Mouse (Mus musculus): ENCODE data around the gene Grik4.
"Not testable (repeated sequence)": the region's sequence is repeated elsewhere in the genome, so short reads cannot be mapped to it uniquely, and the experiment has no call there.

The Grik4 gene

DNA sequence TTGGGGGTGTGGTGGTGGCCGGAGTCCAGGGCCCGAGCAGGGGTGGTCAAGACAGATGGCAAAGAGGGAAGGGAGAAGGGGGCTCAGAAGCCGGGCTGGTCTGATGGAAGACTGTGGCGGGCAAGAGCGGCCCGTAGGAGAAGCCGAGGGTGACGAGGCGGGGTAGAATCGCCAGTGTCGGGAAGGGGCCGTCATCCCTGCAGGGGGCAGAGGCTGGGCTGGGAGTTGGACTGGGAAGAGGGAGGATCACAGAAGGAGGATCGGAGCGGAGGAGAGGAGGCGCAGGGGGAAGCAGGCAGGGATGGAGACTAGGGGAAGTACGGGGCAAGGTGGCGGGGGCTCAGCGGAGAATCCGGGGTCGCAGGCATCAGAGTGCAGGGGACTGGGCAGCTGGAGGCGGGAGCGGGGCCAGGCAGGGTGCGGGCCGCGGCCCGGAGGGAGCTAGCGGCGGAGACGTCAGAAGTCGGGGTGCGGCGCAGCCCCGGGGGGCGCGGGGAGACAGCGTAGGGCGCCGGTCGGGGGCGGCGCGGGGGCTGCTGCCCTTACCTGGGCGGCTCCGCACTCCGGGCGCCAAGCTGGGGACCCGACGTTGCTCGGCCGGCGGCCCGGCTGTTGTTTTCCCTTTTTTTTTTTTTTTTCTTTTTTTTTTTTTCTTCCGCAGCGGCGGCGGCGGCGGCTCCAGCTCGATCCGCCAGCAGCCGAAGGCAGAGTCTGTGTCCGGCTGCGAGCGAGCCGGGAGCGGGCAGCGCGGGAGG is at the start of gene Grik4:
Gene Grik4 (minus strand): TSS at position 713 of the 755 bp plus-strand sequence.
- DNase-seq (ENCODE audit: low spot score): no peak

DNA sequence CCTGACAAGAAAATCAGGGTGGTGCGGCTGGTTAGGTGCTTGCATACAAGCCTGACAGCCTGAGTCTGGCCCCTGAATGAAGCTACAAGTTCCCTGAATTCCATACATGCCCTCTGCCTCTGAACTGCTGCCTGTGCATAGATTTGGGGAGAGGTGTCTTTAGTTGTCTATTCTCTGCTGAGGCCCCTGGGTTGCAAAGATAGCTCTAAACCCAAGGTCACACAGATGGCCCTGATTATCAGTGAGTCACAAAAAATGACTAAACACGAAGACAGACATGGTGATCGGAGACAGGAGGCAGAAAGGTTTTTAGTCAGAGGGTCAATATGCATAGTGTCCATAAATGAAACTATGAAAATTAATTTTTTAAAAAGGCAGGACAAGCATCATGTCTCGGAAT is 49.4 kb upstream of the Grik4 start:
- peak; percentile 29 for DNase-seq (ENCODE audit: low spot score)

DNA sequence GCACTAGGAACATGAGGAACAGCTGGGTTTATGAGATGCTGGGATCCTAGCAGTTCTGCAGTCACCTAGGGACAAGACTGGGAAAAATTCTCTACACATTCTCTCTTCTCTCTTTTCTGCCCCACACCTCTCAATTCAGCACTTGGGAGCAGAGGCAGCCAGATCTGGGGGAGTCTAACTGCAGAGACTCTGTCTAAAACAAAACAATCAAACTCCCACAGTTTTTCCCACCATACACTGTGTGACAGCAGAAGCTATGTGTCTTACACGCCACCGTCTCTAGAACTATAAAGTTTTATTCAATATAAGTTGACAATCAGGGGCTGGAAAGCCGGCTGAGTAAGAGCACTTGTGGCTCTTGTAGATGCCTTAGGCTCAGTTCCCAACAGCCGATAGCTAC is 43.7 kb upstream of the Grik4 start:
- no peak for DNase-seq (ENCODE audit: low spot score)

DNA sequence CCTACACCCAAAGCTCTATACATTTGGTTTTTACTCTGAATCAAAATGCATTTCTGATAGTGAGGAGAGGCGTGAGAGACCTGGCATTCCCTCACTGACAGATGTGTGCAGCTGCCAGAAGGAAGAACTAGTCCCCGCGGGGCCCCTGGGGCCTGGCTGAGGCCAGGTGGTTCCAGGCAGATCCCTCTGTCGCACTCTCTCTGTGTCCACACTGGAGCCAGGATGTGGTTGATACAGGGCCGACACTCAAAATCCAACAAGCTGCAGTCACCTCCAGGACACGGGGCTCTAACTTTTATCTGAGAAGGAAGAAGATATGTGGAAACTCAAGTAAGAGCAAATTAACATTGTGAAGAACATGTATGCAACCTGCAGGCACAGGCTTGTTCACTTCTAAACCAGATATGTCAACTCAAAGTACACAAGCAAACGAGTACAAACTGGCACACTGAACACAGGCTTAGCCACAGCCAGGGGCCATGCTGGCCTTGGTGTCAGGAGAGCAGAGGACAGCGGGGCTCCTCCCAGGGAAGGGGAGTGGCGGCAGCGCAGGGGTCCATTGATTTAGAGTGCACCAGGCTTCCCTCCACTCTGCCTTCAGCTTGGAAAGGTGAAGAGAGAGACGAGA is 24.7 kb upstream of the Grik4 start:
- no peak for DNase-seq (ENCODE audit: low spot score)

DNA sequence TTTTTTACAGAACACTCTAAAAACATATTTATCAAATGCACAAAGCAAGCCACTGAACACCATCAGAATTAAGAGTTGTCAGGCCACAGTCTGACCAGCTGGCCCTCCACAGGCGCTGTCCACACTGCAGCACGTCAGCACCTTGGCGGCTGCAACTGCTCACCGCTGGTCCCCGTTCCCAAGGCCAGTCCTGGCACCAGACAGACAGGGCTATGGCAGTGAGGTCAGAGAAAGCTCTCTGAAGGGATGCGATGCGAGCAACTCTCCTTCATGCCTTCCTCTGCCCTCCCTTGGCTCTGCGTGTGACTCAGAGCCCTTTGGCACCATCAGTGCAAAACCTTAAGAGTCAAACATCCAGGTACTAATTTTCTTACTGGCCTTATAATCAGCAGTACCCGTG is 23.4 kb upstream of the Grik4 start:
- DNase-seq (ENCODE audit: low spot score): no peak

DNA sequence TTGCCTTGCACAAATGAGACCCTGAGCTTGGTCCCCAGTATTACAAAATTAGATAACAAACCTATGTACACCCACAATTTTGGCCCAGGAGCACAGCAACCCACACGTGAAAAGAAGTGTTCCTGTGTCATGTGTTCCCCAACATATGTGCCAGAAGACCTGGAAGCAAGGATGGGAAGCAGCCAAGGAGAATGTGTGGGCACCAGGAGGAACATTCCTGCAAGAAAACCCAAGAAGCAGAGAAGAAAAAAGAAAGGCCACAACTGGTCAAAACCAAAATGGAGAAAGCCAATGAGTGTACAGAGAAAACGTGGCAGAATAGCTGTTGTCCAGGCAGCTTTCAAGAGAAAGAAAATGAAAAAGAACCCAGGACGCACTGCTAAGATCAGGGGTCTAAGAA is 20.5 kb upstream of the Grik4 start:
- not testable (repeated sequence) for DNase-seq (ENCODE audit: low spot score)

DNA sequence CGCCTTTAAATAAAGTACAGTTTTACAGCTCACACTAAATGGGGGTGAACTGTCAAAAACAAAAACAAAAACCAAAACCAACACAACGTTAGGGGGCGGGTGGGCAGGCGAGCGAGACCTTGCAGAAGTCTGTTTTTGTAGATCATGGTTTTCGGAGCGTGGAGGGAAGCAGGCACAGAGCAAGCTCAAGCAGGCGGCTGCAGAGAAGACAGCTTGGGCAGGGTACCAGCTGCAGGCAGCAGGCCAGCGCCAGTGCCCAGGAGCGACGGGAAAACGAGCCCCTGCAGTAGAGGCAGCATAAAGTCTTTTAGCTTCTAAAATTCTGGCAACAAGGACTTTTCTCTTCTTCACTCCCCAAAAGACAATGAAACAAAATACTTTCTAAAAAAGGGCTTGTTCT is 20.1 kb upstream of the Grik4 start:
- no peak for DNase-seq (ENCODE audit: low spot score)

DNA sequence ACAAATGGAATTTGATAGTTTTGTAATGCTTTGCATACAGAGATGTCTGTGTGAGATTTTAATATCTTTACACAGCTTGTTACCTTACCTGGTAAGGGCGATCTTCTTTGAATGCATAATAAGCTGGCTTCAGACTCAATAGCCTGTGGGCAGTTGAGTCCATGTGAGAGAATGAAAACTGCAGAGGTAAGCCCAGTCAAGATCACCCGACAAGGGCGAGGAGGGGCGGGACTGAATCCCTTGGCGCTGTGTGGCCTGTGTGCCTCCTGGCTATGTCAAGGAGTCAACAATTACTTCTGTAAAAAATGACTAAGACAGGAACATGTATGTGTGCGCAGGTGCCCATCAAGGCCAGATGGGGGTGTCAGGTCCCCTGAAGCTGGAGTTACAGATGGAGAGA is 18.2 kb upstream of the Grik4 start:
- no peak for DNase-seq (ENCODE audit: low spot score)

DNA sequence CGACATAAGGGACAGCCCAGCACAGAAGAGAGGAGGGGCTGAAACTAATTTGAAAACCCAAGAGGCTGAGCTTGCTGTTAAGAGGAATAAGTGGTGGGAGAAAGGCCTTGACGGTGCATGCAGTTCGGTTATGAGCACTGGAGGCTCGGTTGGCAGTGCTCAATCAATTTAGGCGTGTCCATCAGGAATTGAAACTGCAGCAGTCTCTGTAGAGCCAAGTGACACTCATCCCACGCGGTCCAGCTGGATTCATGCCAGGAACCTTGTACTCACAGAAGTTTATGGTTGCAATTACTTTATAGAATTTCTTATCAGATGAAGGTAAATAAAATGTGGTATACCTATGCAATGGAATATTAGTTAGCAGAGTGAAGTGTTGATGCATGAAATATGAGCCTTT is 14.1 kb upstream of the Grik4 start:
- no peak for DNase-seq (ENCODE audit: low spot score)

DNA sequence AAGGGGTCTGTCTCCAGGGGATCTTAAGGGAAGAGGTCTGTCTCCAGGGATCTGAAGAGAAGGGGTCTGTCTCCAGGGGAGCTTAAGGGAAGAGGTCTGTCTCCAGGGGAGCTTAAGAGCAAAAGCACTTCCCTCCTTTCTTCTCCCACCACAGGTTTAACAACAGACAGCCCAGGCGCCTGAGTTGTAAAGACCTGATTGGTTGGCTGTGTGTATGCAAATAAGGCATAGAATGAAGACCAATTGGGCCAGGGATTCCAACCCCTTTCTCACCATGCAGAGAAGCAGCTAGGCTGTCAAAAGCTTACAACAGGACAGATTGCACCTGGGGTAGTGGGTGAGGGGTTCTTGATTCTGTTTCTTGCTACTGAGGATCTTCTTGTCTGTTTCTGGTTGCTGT is 4.1 kb upstream of the Grik4 start:
- DNase-seq (ENCODE audit: low spot score): no peak

DNA sequence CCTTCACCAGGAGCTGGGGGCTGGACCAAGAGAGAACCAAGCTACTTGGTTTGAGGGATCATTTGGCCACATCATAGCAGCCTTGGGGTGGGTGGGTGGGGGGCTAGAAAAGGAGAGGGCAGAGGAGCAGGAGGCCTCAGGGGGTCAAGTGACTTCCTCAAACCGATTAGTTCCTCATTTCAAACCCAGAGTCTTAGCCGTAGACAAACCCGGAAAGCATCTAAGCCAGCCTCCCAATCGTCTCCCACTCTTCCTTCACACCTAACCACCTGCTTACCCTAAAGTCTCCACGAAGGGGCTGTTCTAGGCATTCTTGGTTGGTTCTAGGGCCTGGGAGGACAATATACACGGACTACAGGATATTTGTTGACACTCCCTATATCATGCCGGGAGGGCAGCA is 881 bp upstream of the Grik4 start:
- no peak for DNase-seq (ENCODE audit: low spot score)

DNA sequence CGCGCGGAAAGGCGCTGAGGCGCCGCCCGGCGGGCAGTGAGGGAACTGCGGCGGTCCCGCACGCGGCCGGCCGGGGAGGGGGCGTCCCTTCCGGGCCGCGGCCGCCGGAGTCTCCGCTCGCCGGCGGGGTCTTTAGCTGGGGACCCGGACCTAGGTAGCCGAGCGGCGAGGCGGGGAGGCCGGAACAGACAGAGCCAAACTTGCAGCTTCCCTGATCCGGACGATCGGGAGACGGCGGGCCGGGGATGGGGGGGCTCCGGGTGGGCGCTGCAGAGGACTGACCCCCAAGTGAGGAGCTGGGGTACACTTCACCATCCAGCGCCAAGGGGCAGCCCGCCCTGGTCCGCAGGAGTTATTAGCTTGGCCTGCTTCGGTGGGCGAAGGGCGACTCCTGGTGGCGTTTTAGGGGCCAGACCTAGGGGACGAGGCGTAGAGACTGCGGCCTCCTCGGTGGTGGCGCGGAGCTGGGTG is 278 bp upstream of the Grik4 start:
- peak; percentile 42 for DNase-seq (ENCODE audit: low spot score)

DNA sequence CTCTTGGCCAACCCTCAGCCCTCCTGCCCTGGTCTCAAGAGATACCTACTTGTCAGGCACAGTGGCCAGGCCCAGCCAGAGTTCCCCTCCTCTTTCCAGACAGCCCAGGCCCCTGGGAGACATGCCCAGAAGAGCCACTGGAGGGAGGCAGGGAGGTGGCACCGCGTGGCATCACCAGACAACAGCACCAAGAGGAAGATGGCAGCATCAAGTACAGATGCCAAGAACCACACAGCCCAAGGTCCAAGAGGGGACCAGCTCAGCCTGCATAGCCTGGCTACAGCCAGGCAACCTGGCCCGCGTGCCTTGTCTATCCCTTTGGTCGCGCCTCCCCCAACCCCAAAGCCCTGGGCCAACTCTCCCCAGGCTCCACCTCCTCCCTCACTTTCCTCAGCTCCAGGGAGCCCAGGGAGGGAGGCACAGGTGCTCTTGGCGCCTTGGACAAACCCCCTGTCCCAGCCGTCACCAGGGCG is 1.2 kb downstream of the Grik4 start:
- no peak for DNase-seq (ENCODE audit: low spot score)

DNA sequence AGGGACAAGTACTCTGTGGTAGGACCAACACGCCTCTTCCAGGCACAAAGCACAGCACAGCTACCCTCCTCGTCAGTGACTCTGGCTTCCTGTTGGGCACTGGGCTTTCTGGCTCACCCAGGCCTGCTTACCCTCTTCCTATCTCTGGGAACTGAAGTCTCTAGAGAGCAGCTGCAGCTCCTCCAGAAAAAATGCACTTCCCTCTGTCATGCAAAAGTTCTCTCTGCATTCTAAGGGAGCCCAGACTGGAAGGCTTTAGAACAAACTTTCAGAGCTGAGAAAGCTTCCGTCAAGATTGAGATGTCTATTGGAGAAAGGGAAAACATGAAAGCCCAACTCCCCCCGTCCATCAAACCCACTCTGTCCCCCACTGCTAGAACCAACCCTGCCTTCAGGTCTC is 2.1 kb downstream of the Grik4 start:
- no peak for DNase-seq (ENCODE audit: low spot score)

DNA sequence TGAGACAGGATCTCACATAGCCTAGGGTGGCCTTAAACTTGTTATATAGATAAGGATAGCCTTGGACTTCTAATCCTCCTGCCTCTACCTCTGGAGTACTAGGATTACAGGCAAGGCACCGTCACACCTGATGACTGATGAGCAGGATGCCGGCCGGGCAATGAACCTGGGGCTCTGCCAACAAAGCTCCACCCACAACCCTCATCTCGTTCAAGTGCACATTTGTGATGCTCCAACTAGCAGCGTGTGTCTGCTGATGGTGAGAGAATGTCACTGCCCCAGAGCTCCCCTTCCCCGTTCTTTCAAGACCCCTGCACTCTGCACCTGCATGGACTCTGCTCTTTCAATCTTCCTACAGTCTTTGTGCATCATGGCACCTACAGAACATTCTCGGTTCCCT is 12.1 kb downstream of the Grik4 start:
- no peak for DNase-seq (ENCODE audit: low spot score)

DNA sequence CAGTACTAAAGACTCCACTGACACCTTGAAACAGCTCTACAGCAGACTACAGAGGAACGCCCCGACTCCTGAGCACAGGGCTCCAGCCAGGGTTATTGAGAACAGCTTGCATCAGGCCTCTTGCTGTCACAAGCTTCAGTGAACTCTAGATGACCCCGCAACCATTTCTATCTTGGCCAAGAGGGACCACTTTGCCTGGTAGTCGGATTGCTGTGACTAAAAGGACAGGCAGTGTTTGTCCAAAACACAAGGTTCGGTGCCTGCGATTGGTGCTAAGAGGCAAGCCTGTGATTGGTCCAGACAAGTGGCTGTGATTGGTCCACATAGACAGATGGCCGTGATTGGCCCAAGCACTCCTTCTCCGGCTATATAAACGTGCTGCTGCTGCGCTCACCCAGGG is 16.8 kb downstream of the Grik4 start:
- DNase-seq (ENCODE audit: low spot score): no peak

DNA sequence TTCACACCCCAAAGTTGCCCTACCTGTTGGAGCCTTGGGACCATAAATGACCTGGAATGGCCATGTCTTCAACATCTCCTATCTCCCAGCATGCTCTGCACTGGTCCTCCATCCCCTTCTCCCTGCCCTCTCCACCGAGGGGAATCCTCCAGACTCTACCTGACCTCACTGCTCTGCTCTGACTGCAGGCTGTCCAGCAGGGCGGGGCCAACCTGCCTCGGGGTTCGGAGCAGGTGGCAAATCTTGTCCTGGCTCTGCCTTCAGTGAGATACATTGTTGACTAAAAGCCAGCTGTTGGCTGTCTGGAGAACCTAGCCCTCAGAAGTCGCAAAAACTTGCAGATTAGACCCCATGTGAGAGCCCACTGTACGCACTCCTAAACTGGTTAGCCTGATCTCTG is 17.7 kb downstream of the Grik4 start:
- DNase-seq (ENCODE audit: low spot score): no peak

DNA sequence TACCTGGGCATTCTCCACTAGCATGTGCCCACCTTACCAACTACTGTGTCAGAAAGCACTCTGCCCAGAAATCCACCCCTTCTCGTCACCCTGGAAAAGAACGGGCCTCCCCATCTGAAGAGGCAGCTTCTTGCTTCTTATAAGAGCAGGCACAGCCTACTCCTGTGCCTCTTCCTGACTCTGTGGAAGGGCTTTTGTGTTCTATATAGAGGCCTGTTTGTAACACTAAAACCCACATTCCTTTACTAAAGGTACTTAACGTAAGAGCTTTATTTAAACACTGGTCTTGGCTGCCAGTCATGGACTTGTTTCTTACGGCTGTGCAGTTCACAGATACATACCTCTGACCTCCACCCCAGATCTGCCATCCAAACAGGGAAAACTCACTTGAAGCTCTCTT is 22.5 kb downstream of the Grik4 start:
- DNase-seq (ENCODE audit: low spot score): no peak

DNA sequence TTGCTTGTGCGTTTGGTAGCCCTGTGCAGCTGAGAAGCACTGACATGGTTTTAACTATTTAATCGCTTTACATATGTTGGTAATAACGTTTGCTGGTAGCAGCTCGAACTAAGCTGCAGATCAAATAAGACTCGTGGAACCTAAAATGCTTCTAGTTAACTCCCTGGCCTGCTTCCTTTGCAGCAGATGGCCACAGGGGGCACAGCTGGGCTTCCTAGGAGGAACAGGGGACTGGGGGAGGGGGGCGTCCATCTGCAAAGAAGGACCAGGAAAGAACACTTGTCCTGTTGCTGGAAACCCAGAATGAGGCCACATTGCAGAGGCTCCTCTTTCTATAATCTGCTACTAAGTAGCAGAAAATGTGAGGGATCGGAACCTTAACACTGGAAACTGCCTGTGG is 24.1 kb downstream of the Grik4 start:
- DNase-seq (ENCODE audit: low spot score): no peak

DNA sequence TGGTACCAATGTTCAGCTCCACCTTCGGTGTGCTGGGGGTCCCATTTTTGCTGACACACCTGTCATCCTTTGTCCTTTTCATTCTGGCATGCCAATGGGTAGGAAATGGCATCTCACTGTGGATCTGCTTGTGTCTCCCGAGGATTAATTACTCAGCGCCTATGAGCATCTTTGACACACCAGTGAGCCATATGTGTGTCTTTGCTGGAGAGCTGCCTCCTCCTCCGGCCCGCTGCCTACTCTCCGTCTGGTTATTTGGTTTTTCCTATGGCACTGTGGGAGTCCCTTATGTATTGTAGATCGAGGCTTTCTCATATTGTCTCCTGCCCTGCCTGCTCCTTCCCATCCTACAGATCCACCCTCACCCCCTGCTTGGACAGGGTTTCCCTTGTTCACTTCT is 26.4 kb downstream of the Grik4 start:
- no peak for DNase-seq (ENCODE audit: low spot score)

DNA sequence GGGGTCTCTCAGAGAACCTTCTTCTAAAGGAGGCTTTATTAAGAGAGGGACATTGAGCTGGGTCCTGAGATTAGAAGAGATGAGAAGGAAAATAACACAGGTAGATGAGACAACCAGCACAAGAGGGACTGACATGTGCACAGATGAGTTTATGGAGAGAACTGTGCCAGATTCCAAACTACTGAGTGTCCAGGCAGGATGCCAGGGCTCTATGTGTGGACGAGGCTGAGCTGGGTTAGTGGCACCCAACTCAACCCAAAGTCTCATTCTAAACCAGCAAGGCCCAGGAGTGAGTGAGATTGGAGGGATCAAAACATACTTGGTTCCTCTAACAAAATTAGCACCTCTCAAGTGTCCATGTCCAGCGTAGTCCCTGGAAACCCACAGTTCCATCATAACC is 31.1 kb downstream of the Grik4 start:
- DNase-seq (ENCODE audit: low spot score): no peak

DNA sequence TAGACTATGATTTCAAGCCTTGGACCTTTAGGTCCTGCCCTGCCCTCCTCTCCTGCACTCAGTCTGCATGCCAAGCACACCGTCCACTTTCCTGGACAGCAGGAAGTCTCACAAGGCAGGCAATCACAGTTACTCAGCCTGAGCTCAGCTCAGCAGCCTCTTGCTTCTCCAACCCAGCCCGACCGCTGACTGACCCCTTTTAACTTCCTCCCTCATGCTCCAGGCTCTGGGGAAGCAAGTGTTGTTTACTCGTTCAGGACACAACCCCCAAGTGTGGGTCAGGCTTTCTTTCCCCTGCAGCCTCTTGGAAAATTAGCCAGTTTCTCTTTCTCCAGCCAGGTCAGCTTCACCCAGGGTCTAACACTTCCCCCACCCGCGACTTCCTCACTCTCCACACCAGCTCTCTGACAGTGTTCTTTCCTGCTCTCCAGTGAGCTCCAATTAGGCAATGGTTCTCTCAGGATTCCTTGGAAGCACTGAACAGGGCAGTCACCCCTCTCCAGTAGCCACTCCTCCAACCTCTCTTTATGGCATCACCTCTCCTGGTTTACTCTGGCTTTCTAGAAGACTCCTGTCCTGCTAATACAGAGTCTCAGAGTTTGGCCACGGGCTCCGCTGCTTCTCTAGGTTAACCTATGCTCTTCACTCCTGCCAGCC is 35.5 kb downstream of the Grik4 start:
- DNase-seq (ENCODE audit: low spot score): no peak

DNA sequence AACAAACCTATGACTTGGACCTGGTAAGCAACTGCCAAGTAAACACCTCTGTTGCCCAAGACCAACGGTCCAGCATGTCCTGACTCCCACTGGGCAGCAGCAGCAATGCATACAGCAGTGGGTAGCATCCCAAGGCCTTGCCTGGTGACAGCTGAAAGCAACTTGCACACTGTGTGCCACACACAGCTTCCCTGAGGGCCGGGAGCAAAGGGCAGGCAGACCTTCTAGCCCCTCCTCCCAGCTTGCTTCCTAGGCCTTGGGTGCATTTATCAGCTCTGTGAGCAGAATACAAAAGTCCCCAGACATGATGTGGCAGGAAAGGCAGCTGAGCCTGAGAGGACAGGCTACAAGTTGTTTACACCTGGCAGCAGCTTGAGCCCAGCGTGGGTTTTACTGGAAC is 37.3 kb downstream of the Grik4 start:
- DNase-seq (ENCODE audit: low spot score): no peak
